Comparison of ENCODE assay signal across 34 mouse cellular contexts in genomic region chr3:83050661-83051060, GRCm38 (mm10). TPM values are rescaled to one million over a fixed set of nuclear protein-coding genes. Genes with fewer than 3 reads are reported as not detected.
"Had no signal": no experiment of that assay in that cellular context is flagged by ENCODE, and none has a peak within 500 bp of the region (broad histone marks: within the 10 kb centered on the region; RNA-seq: fewer than 3 reads in every experiment).

No protein-coding gene starts in this region.

- H3K27ac ChIP-seq: embryonic facial prominence, embryonic 10.5 days; embryonic facial prominence, embryonic 12.5 days; embryonic facial prominence, embryonic 13.5 days; embryonic facial prominence, embryonic 15.5 days; forebrain, embryonic 10.5 days; forebrain, embryonic 12.5 days; forebrain, embryonic 13.5 days; forebrain, embryonic 15.5 days; gastrocnemius, adult 2 months had no signal

- DNase-seq: cerebellum, adult 2 months; cerebellum, adult 8-10 months; cerebellum, adult 9-10 months; cerebellum, adult 9-11 months; cerebellum, postnatal 10 days; cerebellum, postnatal 14 days; cerebellum, postnatal 25 days; cerebellum, postnatal 36 days; embryo, embryonic 11 days; forebrain, postnatal 0 days; gastrocnemius, adult 2 months; gastrocnemius, postnatal 10 days; gastrocnemius, postnatal 14 days; gastrocnemius, postnatal 25 days; gastrocnemius, postnatal 36 days; heart, adult 18-20 months had no signal

- H3K27me3 ChIP-seq: embryonic facial prominence, embryonic 13.5 days; embryonic facial prominence, embryonic 15.5 days; forebrain, embryonic 12.5 days; forebrain, embryonic 13.5 days; forebrain, embryonic 15.5 days had no signal

- H3K4me1 ChIP-seq: embryonic facial prominence, embryonic 10.5 days; embryonic facial prominence, embryonic 12.5 days; embryonic facial prominence, embryonic 13.5 days; embryonic facial prominence, embryonic 15.5 days; forebrain, embryonic 10.5 days; forebrain, embryonic 12.5 days; forebrain, embryonic 13.5 days; forebrain, embryonic 15.5 days had no signal

- ATAC-seq: forebrain, embryonic 13.5 days; forebrain, embryonic 14.5 days; forebrain, embryonic 15.5 days; forebrain, embryonic 16.5 days; forebrain, postnatal 0 days had no signal

- H3K36me3 ChIP-seq: embryonic facial prominence, embryonic 10.5 days; embryonic facial prominence, embryonic 12.5 days; embryonic facial prominence, embryonic 13.5 days; embryonic facial prominence, embryonic 15.5 days; forebrain, embryonic 10.5 days; forebrain, embryonic 12.5 days; forebrain, embryonic 15.5 days had no signal

- H3K4me2 ChIP-seq: embryonic facial prominence, embryonic 12.5 days; embryonic facial prominence, embryonic 13.5 days; embryonic facial prominence, embryonic 15.5 days; forebrain, embryonic 12.5 days; forebrain, embryonic 13.5 days; forebrain, embryonic 15.5 days had no signal

- H3K9ac ChIP-seq: embryonic facial prominence, embryonic 12.5 days; embryonic facial prominence, embryonic 13.5 days; embryonic facial prominence, embryonic 15.5 days; forebrain, embryonic 12.5 days; forebrain, embryonic 13.5 days; forebrain, embryonic 15.5 days; forebrain, postnatal 0 days had no signal

- H3K4me3 ChIP-seq: embryonic facial prominence, embryonic 10.5 days; embryonic facial prominence, embryonic 12.5 days; embryonic facial prominence, embryonic 13.5 days; embryonic facial prominence, embryonic 15.5 days; erythroblast, embryonic 14.5 days; forebrain, embryonic 10.5 days; forebrain, embryonic 12.5 days; forebrain, embryonic 13.5 days; forebrain, embryonic 15.5 days; gastrocnemius, adult 2 months had no signal

- H3K9me3 ChIP-seq: embryonic facial prominence, embryonic 10.5 days; embryonic facial prominence, embryonic 12.5 days; embryonic facial prominence, embryonic 13.5 days; embryonic facial prominence, embryonic 15.5 days; forebrain, embryonic 10.5 days; forebrain, embryonic 12.5 days; forebrain, embryonic 13.5 days; forebrain, embryonic 15.5 days had no signal

RNA-seq across cellular contexts. Expression of gene Fgb, which starts 1.0 kb away (rescaled TPM):
- total RNA-seq: common myeloid progenitor, adult 5-6 weeks; forebrain, postnatal 0 days; gastrocnemius, adult 2 months; gastrocnemius, postnatal 14 days; gastrocnemius, postnatal 25 days; granulocyte monocyte progenitor cell, adult 5-6 weeks; heart, adult 18-20 months had no signal
- polyA plus RNA-seq: cortical plate, adult 2 months; embryonic facial prominence, embryonic 10.5 days; embryonic facial prominence, embryonic 13.5 days; forebrain, embryonic 10.5 days; forebrain, embryonic 11.5 days; forebrain, embryonic 12.5 days; forebrain, embryonic 13.5 days; forebrain, embryonic 14.5 days; forebrain, embryonic 15.5 days; forebrain, postnatal 0 days; frontal cortex, adult 2 months had no signal

RNA-seq across cellular contexts. Expression of gene Fga, which starts 24.8 kb away (rescaled TPM):
- total RNA-seq: common myeloid progenitor, adult 5-6 weeks; forebrain, postnatal 0 days; gastrocnemius, adult 2 months; gastrocnemius, postnatal 14 days; gastrocnemius, postnatal 25 days; granulocyte monocyte progenitor cell, adult 5-6 weeks; heart, adult 18-20 months had no signal
- polyA plus RNA-seq: cortical plate, adult 2 months; embryonic facial prominence, embryonic 10.5 days; embryonic facial prominence, embryonic 11.5 days; embryonic facial prominence, embryonic 13.5 days; embryonic facial prominence, embryonic 14.5 days; forebrain, embryonic 10.5 days; forebrain, embryonic 11.5 days; forebrain, embryonic 12.5 days; forebrain, embryonic 13.5 days; forebrain, embryonic 14.5 days; forebrain, embryonic 15.5 days had no signal

RNA-seq across cellular contexts. Expression of gene Fgg, which starts 43.1 kb away (rescaled TPM):
- total RNA-seq: common myeloid progenitor, adult 5-6 weeks; gastrocnemius, adult 2 months; gastrocnemius, postnatal 14 days; gastrocnemius, postnatal 25 days; granulocyte monocyte progenitor cell, adult 5-6 weeks; heart, adult 18-20 months had no signal
- polyA plus RNA-seq: cerebellum, adult 2 months; cortical plate, adult 2 months; embryonic facial prominence, embryonic 13.5 days; embryonic facial prominence, embryonic 15.5 days; erythroblast, embryonic 14.5 days; forebrain, embryonic 10.5 days; forebrain, embryonic 11.5 days; forebrain, embryonic 12.5 days; forebrain, embryonic 13.5 days; forebrain, embryonic 14.5 days; forebrain, embryonic 15.5 days; forebrain, postnatal 0 days; frontal cortex, adult 2 months had no signal
